Mouse (Mus musculus): ENCODE data around the gene Tnrc18.

- peak; percentile 94 for TF ChIP-seq POLR2A (IDR thresholded peaks at IDR 0.05; ENCODE audit: extremely low read depth, insufficient read depth, low read length)
- no peak for TF ChIP-seq CTCF (IDR thresholded peaks at IDR 0.05; ENCODE audit: low read depth, low read length)
These were observed 5.9 kb upstream of the Tnrc18 start for GRCm38 (mm10) chr5:142823096-142824062.
